Mouse (Mus musculus) embryonic facial prominence, embryonic 13.5 days (tissue): ENCODE measurements around the gene Ttc7b. TPM values are rescaled to one million over a fixed set of nuclear protein-coding genes. Genes with fewer than 3 reads are reported as not detected.

ENCODE experiments used
- ATAC-seq: fragments of 200-750 bp; cut with Nextera tagmentation; 2 replicates; pipeline ENCODE4 v1.8.0; 2017; ENCODE audit warnings: low read depth; ENCODE audit not compliant: insufficient number of reproducible peaks, insufficient read depth, low FRiP score, low TSS enrichment
- H3K27ac ChIP-seq: fragments of 300-500 bp; sonication (generic); 2 replicates; pipeline ENCODE4 v1.5.1; 2015; ENCODE audit warnings: moderate library complexity, mild to moderate bottlenecking, inconsistent platforms
- H3K27me3 ChIP-seq: fragments of 300-500 bp; sonication (generic); 2 replicates; pipeline ENCODE4 v1.6.1; 2015; ENCODE audit warnings: mild to moderate bottlenecking, inconsistent platforms
- H3K36me3 ChIP-seq: fragments of 300-500 bp; sonication (generic); 2 replicates; pipeline ENCODE4 v1.6.1; 2015; ENCODE audit warnings: mild to moderate bottlenecking, inconsistent platforms
- H3K4me1 ChIP-seq: fragments of 300-500 bp; sonication (generic); 2 replicates; pipeline ENCODE4 v1.6.1; 2015; ENCODE audit warnings: inconsistent platforms
- H3K4me2 ChIP-seq: fragments of 300-500 bp; sonication (generic); 2 replicates; pipeline ENCODE4 v1.6.1; 2015; ENCODE audit warnings: moderate library complexity, mild to moderate bottlenecking, inconsistent platforms
- H3K4me3 ChIP-seq: fragments of 300-500 bp; sonication (generic); 2 replicates; pipeline ENCODE4 v1.5.1; 2015; ENCODE audit warnings: mild to moderate bottlenecking, inconsistent platforms
- H3K9ac ChIP-seq: fragments of 300-500 bp; sonication (generic); 2 replicates; pipeline ENCODE4 v1.6.1; 2015; ENCODE audit warnings: mild to moderate bottlenecking, inconsistent platforms
- H3K9me3 ChIP-seq: fragments of 300-500 bp; sonication (generic); 2 replicates; pipeline ENCODE4 v1.6.1; 2016; ENCODE audit warnings: inconsistent platforms
- WGBS: fragments of 180-500 bp; shearing (Covaris S2); methylation state at CpG from one replicate; pipeline ENCODE4 v1.1.7; 2015; ENCODE audit warnings: mixed read lengths; 5-methylcytosine and 5-hydroxymethylcytosine counted together
- polyA plus RNA-seq: library from polyadenylated mRNA; unstranded; fragments of >200 nt; fragmentation: Nextera tagmentation; extraction: Ambion mirVana; gene quantifications from 2 replicates; pipeline ENCODE4 v1.2.1, GENCODE M21; 2015

Gene Ttc7b
- polyA plus RNA-seq, 1 experiment from 2014 or later: 6.0 TPM

DNA sequence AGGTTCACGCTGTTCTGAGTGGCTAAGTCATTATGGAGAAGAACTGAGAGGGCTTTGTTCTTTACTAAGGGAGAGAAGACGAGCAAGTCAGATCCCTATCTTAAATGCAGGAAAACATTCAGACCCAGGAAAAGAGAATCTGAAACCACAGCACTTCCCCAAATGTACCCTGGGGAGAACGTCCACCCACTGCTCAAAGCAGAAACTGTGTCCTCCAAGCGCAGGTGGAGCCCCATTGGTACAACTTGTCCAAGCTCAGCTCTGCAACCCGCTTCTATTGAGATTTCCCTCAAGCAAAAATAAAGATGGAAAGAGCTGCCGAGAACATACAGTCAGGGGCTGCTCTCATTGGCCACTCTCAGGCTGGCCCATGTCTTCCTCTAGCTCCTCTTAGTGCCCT is 168.5 kb downstream of the Ttc7b start:
- no peak overlapping the region for H3K4me2 ChIP-seq
- H3K27ac ChIP-seq: no peak overlapping the region
- no peaks in the 10 kb centered on the region for H3K27me3 ChIP-seq
- no peak overlapping the region for H3K4me3 ChIP-seq
- ATAC-seq: no peak
- no peak overlapping the region for H3K9ac ChIP-seq
- no peaks in the 10 kb centered on the region for H3K4me1 ChIP-seq
- 64% methylated on average over 6 of the region's 6 CpGs for WGBS
- no peaks in the 10 kb centered on the region for H3K9me3 ChIP-seq
- peaks cover 26% of the 10 kb centered on the region for H3K36me3 ChIP-seq

DNA sequence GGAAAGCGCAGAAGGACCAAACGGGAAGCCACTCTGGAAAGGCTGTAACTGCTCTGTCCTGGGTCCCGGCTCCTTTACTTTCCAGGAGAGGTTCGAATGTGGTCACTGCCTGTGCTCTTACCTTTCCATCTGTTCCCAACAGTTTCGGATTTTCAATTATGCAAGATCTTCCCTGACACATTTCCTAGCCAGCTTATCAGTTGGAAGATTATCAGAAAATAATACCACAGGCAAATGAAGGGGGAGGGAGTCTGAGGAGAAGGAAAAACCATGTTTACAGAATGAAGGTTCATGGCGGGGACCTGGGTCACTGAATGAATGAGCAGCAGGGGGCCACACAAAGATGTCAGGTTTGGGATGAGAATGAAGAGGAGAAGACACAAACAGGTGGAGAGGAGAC is 177.1 kb downstream of the Ttc7b start:
- Histone ChIP-seq H3K4me3 (no peak overlapping the region), H3K9ac (no peak overlapping the region), H3K27ac (no peak overlapping the region), H3K36me3 (peaks cover 24% of the 10 kb centered on the region), H3K4me1 (0 out of 2 replicates have a peak, but pooled peaks cover 4% of the 10 kb centered on the region), H3K9me3 (no peaks in the 10 kb centered on the region), H3K27me3 (no peaks in the 10 kb centered on the region), H3K4me2 (no peak overlapping the region)
- no peak for ATAC-seq
- 73% methylated on average over 6 of the region's 6 CpGs for WGBS

DNA sequence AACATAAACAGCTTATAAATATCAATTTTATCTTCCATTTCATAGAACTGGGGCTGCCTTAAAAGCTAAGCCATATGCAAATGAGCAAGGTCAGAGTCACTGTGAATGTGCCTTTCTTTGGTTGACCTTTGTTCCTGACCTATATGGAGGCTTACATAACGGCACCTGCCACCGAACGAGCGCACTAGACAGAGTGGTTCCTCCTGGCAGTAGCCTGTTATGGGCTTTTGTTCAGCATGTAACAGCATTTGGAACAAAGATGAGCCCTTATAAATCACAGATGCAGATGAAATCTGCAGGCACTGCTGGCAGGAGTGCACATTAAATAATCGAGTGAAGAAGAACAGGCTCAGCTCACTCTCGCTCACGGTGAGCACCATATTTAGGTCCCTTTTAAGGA is 179.0 kb downstream of the Ttc7b start:
- Histone ChIP-seq H3K27me3 (no peaks in the 10 kb centered on the region), H3K27ac (no peak overlapping the region), H3K4me1 (0 out of 2 replicates have a peak, but pooled peaks cover 8% of the 10 kb centered on the region), H3K4me3 (no peak overlapping the region), H3K4me2 (no peak overlapping the region), H3K36me3 (peaks cover 24% of the 10 kb centered on the region), H3K9ac (no peak overlapping the region), H3K9me3 (no peaks in the 10 kb centered on the region)
- ATAC-seq: no peak
- 73% methylated on average over 7 of the region's 7 CpGs for WGBS

- Histone ChIP-seq H3K9ac (no peak overlapping the region), H3K4me1 (0 out of 2 replicates have a peak, but pooled peaks cover 11% of the 10 kb centered on the region), H3K4me2 (no peak overlapping the region), H3K36me3 (peaks cover 17% of the 10 kb centered on the region), H3K27ac (no peak overlapping the region), H3K9me3 (no peaks in the 10 kb centered on the region), H3K27me3 (no peaks in the 10 kb centered on the region), H3K4me3 (no peak overlapping the region)
- 87% methylated on average over 7 of the region's 7 CpGs for WGBS
- ATAC-seq: no peak
Measured at GRCm38 (mm10) chr12:100340901-100341460, 179.6 kb downstream of the Ttc7b start.

GRCm38 (mm10) chr12:100338055-100338454 is 182.6 kb downstream of the Ttc7b start:
- H3K9me3 ChIP-seq: no peaks in the 10 kb centered on the region
- H3K4me1 ChIP-seq: 0 out of 2 replicates have a peak, but pooled peaks cover 11% of the 10 kb centered on the region
- ATAC-seq: no peak
- WGBS: 50% methylated on average over 3 of the region's 3 CpGs
- no peak overlapping the region for H3K27ac ChIP-seq
- no peak overlapping the region for H3K9ac ChIP-seq
- no peak overlapping the region for H3K4me3 ChIP-seq
- no peak overlapping the region for H3K4me2 ChIP-seq
- H3K27me3 ChIP-seq: no peaks in the 10 kb centered on the region
- H3K36me3 ChIP-seq: peaks cover 6% of the 10 kb centered on the region; the same call in 1 of the 2 replicates

- H3K4me1 ChIP-seq: 0 out of 2 replicates have a peak, but pooled peaks cover 11% of the 10 kb centered on the region
- peaks cover 4% of the 10 kb centered on the region; the same call in 1 of the 2 replicates for H3K36me3 ChIP-seq
- H3K9me3 ChIP-seq: no peaks in the 10 kb centered on the region
- 60% methylated on average over 5 of the region's 5 CpGs for WGBS
- H3K4me2 ChIP-seq: no peak overlapping the region
- ATAC-seq: no peak
- H3K27ac ChIP-seq: no peak overlapping the region
- no peak overlapping the region for H3K9ac ChIP-seq
- no peak overlapping the region for H3K4me3 ChIP-seq
- no peaks in the 10 kb centered on the region for H3K27me3 ChIP-seq
Measured at GRCm38 (mm10) chr12:100337351-100338018, 183.1 kb downstream of the Ttc7b start.

DNA sequence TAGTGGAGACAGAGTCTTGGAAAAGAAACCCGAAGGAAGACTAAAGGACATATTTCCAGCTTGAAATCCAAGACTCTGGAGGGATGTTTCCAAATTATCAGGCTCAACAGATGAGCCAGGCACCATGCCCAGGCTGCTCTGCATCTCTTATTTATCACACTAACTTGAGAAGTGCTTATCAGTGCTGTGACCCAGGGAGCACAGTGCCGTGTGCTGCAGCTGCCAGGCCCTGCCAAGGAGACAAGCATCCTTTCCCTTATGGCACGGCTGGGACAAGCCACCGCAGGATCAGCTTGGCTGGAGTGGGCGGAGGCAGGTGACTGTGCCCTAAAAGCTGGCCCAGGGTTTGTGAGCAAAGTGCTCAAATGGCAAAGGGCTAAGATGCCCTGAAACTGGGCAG is 184.4 kb downstream of the Ttc7b start:
- H3K27me3 ChIP-seq: no peaks in the 10 kb centered on the region
- no peak overlapping the region for H3K4me2 ChIP-seq
- no peak for ATAC-seq
- 0 out of 2 replicates have a peak, but pooled peaks cover 11% of the 10 kb centered on the region for H3K4me1 ChIP-seq
- H3K36me3 ChIP-seq: peaks cover 4% of the 10 kb centered on the region
- WGBS: 63% methylated on average over 5 of the region's 5 CpGs
- no peak overlapping the region for H3K9ac ChIP-seq
- H3K4me3 ChIP-seq: no peak overlapping the region
- no peaks in the 10 kb centered on the region for H3K9me3 ChIP-seq
- no peak overlapping the region for H3K27ac ChIP-seq

DNA sequence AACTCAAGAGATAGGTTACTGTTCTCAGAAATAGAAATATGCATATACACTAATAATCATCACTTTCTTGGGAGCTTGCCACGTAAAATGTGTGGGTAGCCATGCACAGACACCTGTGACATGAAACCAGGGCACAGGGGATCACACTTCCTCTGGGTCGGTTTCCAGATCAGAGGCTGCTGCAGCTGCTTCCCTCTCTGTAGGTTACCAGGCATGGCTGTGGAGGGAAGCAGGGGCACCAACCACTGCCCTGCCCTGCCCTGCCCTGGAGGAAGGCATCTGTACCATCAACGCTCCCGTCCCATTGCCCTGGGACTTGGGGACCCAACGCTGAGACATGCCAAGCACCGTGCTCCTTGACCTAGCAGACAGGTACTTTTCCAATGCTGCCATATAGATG is 188.8 kb downstream of the Ttc7b start:
- H3K4me1 ChIP-seq: 0 out of 2 replicates have a peak, but pooled peaks cover 3% of the 10 kb centered on the region
- H3K27me3 ChIP-seq: no peaks in the 10 kb centered on the region
- ATAC-seq: no peak
- H3K4me2 ChIP-seq: no peak overlapping the region
- H3K9me3 ChIP-seq: no peaks in the 10 kb centered on the region
- H3K27ac ChIP-seq: no peak overlapping the region
- no peak overlapping the region for H3K4me3 ChIP-seq
- peaks cover 15% of the 10 kb centered on the region for H3K36me3 ChIP-seq
- H3K9ac ChIP-seq: no peak overlapping the region
- 94% methylated on average over 6 of the region's 6 CpGs for WGBS

DNA sequence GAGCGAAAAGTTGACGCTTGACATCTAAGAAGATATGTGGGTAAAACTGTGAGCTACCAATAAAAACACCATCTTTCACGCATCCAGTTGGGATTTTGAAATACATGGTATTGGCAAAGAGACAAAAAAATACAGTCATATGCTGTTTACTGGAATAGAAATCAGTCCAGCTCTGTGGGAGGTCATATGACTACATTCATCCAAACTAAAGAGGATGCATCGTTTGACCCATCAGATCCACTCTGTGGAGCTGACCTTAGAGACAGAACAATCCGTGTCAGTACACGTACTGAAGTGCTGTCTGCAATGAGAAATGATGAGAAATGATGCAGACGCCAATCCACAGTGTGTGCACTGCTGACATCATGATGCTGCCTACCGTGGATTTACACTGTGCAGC is 190.4 kb downstream of the Ttc7b start:
- H3K4me1 ChIP-seq: no peaks in the 10 kb centered on the region
- WGBS: 91% methylated on average over 8 of the region's 8 CpGs
- ATAC-seq: no peak
- no peak overlapping the region for H3K4me2 ChIP-seq
- H3K9me3 ChIP-seq: no peaks in the 10 kb centered on the region
- no peak overlapping the region for H3K9ac ChIP-seq
- no peak overlapping the region for H3K27ac ChIP-seq
- H3K4me3 ChIP-seq: no peak overlapping the region
- peaks cover 26% of the 10 kb centered on the region for H3K36me3 ChIP-seq
- H3K27me3 ChIP-seq: no peaks in the 10 kb centered on the region

DNA sequence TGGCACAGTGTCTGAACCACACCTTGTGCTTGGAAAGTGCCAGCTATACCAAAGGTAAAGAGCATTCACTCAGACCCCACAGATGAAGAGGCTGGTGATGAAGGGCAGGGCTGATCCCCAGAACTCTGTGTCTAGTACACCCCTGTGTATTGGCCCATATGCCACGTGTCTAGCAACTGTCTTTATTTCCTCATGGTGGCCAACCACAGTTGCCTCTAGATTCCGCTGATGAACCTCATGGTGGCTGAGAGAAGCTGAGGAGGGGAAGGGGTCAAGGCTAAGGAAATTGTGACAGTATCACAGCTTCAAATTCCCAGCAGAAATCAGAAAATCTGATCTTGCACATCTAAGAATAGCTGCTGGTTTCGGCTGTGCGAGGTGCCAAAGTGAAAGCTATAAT is 191.6 kb downstream of the Ttc7b start:
- Histone ChIP-seq H3K4me2 (no peak overlapping the region), H3K27me3 (no peaks in the 10 kb centered on the region), H3K9ac (no peak overlapping the region), H3K27ac (no peak overlapping the region), H3K4me3 (no peak overlapping the region), H3K4me1 (no peaks in the 10 kb centered on the region), H3K9me3 (no peaks in the 10 kb centered on the region), H3K36me3 (peaks cover 38% of the 10 kb centered on the region)
- ATAC-seq: no peak
- WGBS: 87% methylated on average over 4 of the region's 4 CpGs

DNA sequence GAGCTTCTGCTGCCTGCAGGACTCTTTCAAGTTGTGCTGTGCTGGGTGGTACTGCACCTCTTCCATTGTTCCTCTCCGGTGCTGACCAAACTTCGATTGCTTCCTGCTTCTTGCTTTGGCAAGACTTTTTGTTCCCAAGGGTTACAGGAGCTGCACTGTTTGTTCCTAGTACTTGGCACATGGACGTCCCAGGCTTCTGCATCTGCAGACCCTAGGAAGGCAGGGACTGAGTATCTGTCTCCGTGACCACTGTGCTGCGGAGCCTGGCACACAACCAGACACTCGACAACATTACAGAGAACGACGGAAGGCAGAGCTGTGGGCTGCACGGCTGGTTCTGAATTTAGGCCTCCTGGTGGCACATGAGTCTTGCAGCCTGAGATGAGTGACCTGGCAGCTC is 192.1 kb downstream of the Ttc7b start:
- no peak overlapping the region for H3K4me3 ChIP-seq
- H3K4me1 ChIP-seq: no peaks in the 10 kb centered on the region
- peaks cover 38% of the 10 kb centered on the region for H3K36me3 ChIP-seq
- no peak overlapping the region for H3K27ac ChIP-seq
- H3K9me3 ChIP-seq: no peaks in the 10 kb centered on the region
- ATAC-seq: no peak
- no peak overlapping the region for H3K4me2 ChIP-seq
- H3K27me3 ChIP-seq: no peaks in the 10 kb centered on the region
- H3K9ac ChIP-seq: no peak overlapping the region
- WGBS: 89% methylated on average over 9 of the region's 9 CpGs

- ATAC-seq: no peak
- Histone ChIP-seq H3K9ac (no peak overlapping the region), H3K4me3 (no peak overlapping the region), H3K27me3 (no peaks in the 10 kb centered on the region), H3K36me3 (peaks cover 48% of the 10 kb centered on the region), H3K9me3 (no peaks in the 10 kb centered on the region), H3K4me2 (no peak overlapping the region), H3K27ac (no peak overlapping the region), H3K4me1 (0 out of 2 replicates have a peak, but pooled peaks cover 3% of the 10 kb centered on the region)
- WGBS: 90% methylated on average over 1 of the region's 2 CpGs
Measured at GRCm38 (mm10) chr12:100326732-100327131, 193.9 kb downstream of the Ttc7b start.
